Mouse (Mus musculus): ENCODE data around the gene Btbd9. TPM values are rescaled to one million over a fixed set of nuclear protein-coding genes. Genes with fewer than 3 reads are reported as not detected.
A peak's percentile ranks its signal among the peaks of the same experiment; 100 is the strongest.

Btbd9 gene
- total and polyA plus RNA-seq, 3 experiments = 24.7 to 33.8 TPM; not detected in 1

DNA sequence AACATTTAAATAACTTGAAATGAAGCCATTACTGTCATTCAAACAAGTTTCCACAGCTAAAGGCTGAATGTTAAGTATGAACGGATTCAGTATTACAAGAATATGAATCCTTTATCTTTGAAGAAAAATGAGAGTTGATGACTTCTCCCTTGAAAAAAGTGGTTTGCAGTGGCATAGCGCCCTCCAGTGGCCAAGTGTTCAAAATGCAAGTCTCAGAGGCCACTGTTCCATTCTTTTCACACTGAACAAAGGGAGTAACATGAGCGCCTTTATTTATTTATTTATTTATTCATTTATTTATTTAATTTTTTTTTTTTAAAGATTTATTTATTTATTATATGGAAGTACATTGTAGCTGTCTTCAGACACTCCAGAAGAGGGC is 121.4 kb downstream of the Btbd9 start:
- no peak overlapping the region for H3K27ac ChIP-seq (ENCODE audit: control insufficient read depth, low read depth, low read length)
- H3K27me3 ChIP-seq (ENCODE audit: control insufficient read depth in 1 of 2, insufficient read depth in 2 of 2, low read length in 2 of 2) = no peaks in the 10 kb centered on the region
- no peaks in the 10 kb centered on the region for H3K9me3 ChIP-seq (replicated peaks; ENCODE audit: insufficient read depth, low read length)
- no peaks in the 10 kb centered on the region for H3K4me1 ChIP-seq (ENCODE audit: control insufficient read depth in 1 of 2, insufficient read depth in 2 of 2, low read length in 2 of 2)
- H3K9ac ChIP-seq (ENCODE audit: control insufficient read depth, low read depth, low read length, poor library complexity, severe bottlenecking) = no peak overlapping the region
- DNase-seq (ENCODE audit: low read depth, low spot score) = peak; percentile 85
- no peak overlapping the region for H3K4me3 ChIP-seq (ENCODE audit: control insufficient read depth in 1 of 2, insufficient read depth in 1 of 2, low read depth in 2 of 2, low read length in 2 of 2)
- H3K36me3 ChIP-seq (ENCODE audit: control insufficient read depth in 1 of 2, insufficient read depth in 2 of 2, low read length in 2 of 2) = no peaks in the 10 kb centered on the region
- H3K79me2 ChIP-seq (ENCODE audit: control insufficient read depth, insufficient read depth, low read length, poor library complexity) = no peaks in the 10 kb centered on the region
- no peak for TF ChIP-seq ETS1 (IDR thresholded peaks at IDR 0.05; ENCODE audit: low read depth, low read length)
- peak; percentile 95 to 97 (median 96) for TF ChIP-seq CTCF (IDR thresholded peaks at IDR 0.05 in 2 of 3, conservative IDR thresholded peaks at IDR 0.05 in 1 of 3; ENCODE audit: control insufficient read depth in 1 of 3, insufficient read depth in 1 of 3, low read depth in 2 of 3, low read length in 3 of 3, poor library complexity in 1 of 3, severe bottlenecking in 1 of 3)
- TF ChIP-seq MAFK (IDR thresholded peaks at IDR 0.05; ENCODE audit: borderline replicate concordance, low read depth, low read length) = no peak
- no peak for TF ChIP-seq USF2 (IDR thresholded peaks at IDR 0.05; ENCODE audit: borderline replicate concordance in 1 of 2, insufficient read depth in 1 of 2, low read depth in 1 of 2, low read length in 2 of 2)
- no peak for TF ChIP-seq CHD2 (IDR thresholded peaks at IDR 0.05; ENCODE audit: low read length)
- no peak for TF ChIP-seq MAZ (IDR thresholded peaks at IDR 0.05; ENCODE audit: low read depth, low read length)
- no peak for TF ChIP-seq USF1 (IDR thresholded peaks at IDR 0.05; ENCODE audit: low read depth, low read length)
- peak; percentile 12; the same call in 1 of the 2 replicates for TF ChIP-seq TBP (IDR thresholded peaks at IDR 0.05; ENCODE audit: low read depth, low read length)
- no peak for TF ChIP-seq EP300 (IDR thresholded peaks at IDR 0.05; ENCODE audit: low read depth in 1 of 2, low read length in 2 of 2)
- TF ChIP-seq RCOR1 (IDR thresholded peaks at IDR 0.05; ENCODE audit: low read depth, low read length) = no peak
- TF ChIP-seq MXI1 (IDR thresholded peaks at IDR 0.05; ENCODE audit: low read depth, low read length) = no peak
- TF ChIP-seq JUND (IDR thresholded peaks at IDR 0.05; ENCODE audit: low read depth, low read length) = no peak; the same call in 1 of the 2 replicates
- no peak for TF ChIP-seq NRF1 (IDR thresholded peaks at IDR 0.05; ENCODE audit: insufficient read depth, low read depth, low read length, poor library complexity, severe bottlenecking)
- TF ChIP-seq POLR2AphosphoS2 (IDR thresholded peaks at IDR 0.05; ENCODE audit: low read length) = no peak
- no peak for TF ChIP-seq ZKSCAN1 (IDR thresholded peaks at IDR 0.05; ENCODE audit: low read depth, low read length)
- no peak for TF ChIP-seq UBTF (IDR thresholded peaks at IDR 0.05; ENCODE audit: borderline replicate concordance, insufficient read depth, low read depth, low read length)
- no peak for TF ChIP-seq MEF2A (IDR thresholded peaks at IDR 0.05; ENCODE audit: extremely low read depth, insufficient replicate concordance, low read depth, low read length, poor library complexity, severe bottlenecking)
- TF ChIP-seq CHD1 (IDR thresholded peaks at IDR 0.05; ENCODE audit: low read depth, low read length) = no peak
- TF ChIP-seq ELF1 (IDR thresholded peaks at IDR 0.05; ENCODE audit: low read depth, low read length) = no peak
- TF ChIP-seq ZNF384 (IDR thresholded peaks at IDR 0.05; ENCODE audit: low read depth, low read length) = peak; percentile 73
- peak; percentile 57; the same call in 1 of the 2 replicates for TF ChIP-seq SIN3A (IDR thresholded peaks at IDR 0.05; ENCODE audit: low read length)
- no peak for TF ChIP-seq TCF12 (IDR thresholded peaks at IDR 0.05; ENCODE audit: low read depth, low read length)
- peak; percentile 55 for TF ChIP-seq GATA1 (IDR thresholded peaks at IDR 0.05; ENCODE audit: low read depth, low read length)
- peak; percentile 98 for TF ChIP-seq ZC3H11A (IDR thresholded peaks at IDR 0.05; ENCODE audit: low read depth, low read length)
- TF ChIP-seq GABPA (IDR thresholded peaks at IDR 0.05; ENCODE audit: low read depth, low read length) = no peak
- TF ChIP-seq SMC3 (IDR thresholded peaks at IDR 0.05; ENCODE audit: low read depth, low read length) = peak; percentile 98
- peak; percentile 99 for TF ChIP-seq RAD21 (IDR thresholded peaks at IDR 0.05; ENCODE audit: low read depth, low read length)
- TF ChIP-seq KAT2A (conservative IDR thresholded peaks at IDR 0.05; ENCODE audit: low read depth, low read length) = no peak
- no peak for TF ChIP-seq MYC (IDR thresholded peaks at IDR 0.05; ENCODE audit: low read depth, low read length)
- TF ChIP-seq BHLHE40 (IDR thresholded peaks at IDR 0.05; ENCODE audit: borderline replicate concordance, low read depth, low read length) = 0 out of 2 replicates have a peak, but pooled peaks have one; percentile 8
- TF ChIP-seq POLR2AphosphoS5 (IDR thresholded peaks at IDR 0.05; ENCODE audit: borderline replicate concordance, low read depth, low read length) = no peak

Measured in MEL (cell line).